ENCODE assay signal across 8 mouse cellular contexts in the genomic region with DNA sequence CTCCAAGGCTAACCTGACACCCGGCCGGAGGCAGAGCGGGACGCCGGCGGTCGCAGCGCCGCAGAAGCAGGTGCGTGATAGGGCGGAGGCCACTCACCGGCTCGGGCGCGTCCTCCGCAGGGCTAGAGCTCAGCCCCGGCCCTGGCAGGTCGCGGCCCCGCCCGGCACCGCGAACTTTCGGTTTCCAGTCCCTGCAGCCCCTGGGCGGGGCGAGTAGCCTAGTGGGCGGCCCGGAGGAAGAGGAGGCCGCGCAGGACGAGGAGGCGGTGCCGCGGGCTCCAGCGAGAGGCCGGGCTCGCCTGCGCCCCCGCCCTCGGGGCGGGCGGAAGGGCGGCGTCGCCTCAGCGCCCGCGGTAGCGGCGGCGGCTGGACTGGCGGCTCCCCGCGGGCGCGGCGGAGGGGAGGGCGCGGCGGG. TPM values are rescaled to one million over a fixed set of nuclear protein-coding genes. Genes with fewer than 3 reads are reported as not detected.
DNase-seq lines count a peak whose midpoint lies in the region; ATAC-seq and TF ChIP-seq lines count a peak whose summit lies in the region.

No protein-coding gene starts in this region.

- peak; percentile 95 for DNase-seq in G1E (ENCODE audit: low spot score)
- peak; percentile 92 for DNase-seq in cerebellum, adult 18-20 months
- peak; percentile 84 for DNase-seq in forelimb bud, embryonic 11.5 days (ENCODE audit: low read depth, low spot score)
- peak; percentile 76 to 88 for DNase-seq in layer of hippocampus, postnatal 10 days (ENCODE audit: low spot score in 2 of 2)
- DNase-seq in lung, postnatal 25 days (ENCODE audit: low spot score): peak; percentile 97
- DNase-seq in retina, adult 2 months (ENCODE audit: low read depth, low spot score): peak; percentile 69
- DNase-seq in thymus, postnatal 25 days: peak; percentile 95

- no peaks in the 10 kb centered on the region for H3K27me3 ChIP-seq in G1E (ENCODE audit: insufficient read depth, low read length)

- H3K4me1 ChIP-seq in G1E (ENCODE audit: insufficient read depth, low read depth, low read length): peaks cover 45% of the 10 kb centered on the region

- peaks cover 57% of the 10 kb centered on the region for H3K36me3 ChIP-seq in G1E (replicated peaks)

- TF ChIP-seq CTCF in G1E (IDR thresholded peaks at IDR 0.05; ENCODE audit: low read depth, low read length): no peak

- H3K4me3 ChIP-seq in G1E (ENCODE audit: low read depth, low read length): peak overlapping the region; percentile 89

- no peaks in the 10 kb centered on the region for H3K9me3 ChIP-seq in G1E (replicated peaks)

- ATAC-seq in G1E (ENCODE audit: extremely low read depth, insufficient number of reproducible peaks, low FRiP score, poor library complexity, severe bottlenecking): peak; percentile 72
- ATAC-seq in hematopoietic stem cell, adult 5-6 weeks (replicated peaks in 1 of 2; ENCODE audit: insufficient read depth in 1 of 2, low FRiP score in 2 of 2, low TSS enrichment in 1 of 2, low read depth in 1 of 2, poor library complexity in 2 of 2, severe bottlenecking in 2 of 2): peak; percentile 82 to 88

RNA-seq across cellular contexts. Expression of gene Znfx1, which starts 0.3 kb away (rescaled TPM):
- 9.6 and 21.6 TPM in 2 replicates for total RNA-seq in G1E (2014; fragmentation: Nextera tagmentation)
- 12.4 and 13.5 TPM in 2 replicates for total RNA-seq in G1E (2017)
- 3.0 and 4.1 TPM in 2 replicates for polyA plus RNA-seq in G1E (2012)
- 24.9 and 35.7 TPM in 2 replicates for total RNA-seq in hematopoietic stem cell, adult 5-6 weeks (2017)
- 10 to 100 TPM; 22.6 to 26.3 TPM for total RNA-seq in layer of hippocampus, postnatal 10 days (2021)

RNA-seq across cellular contexts. Expression of gene Ddx27, which starts 47.5 kb away (rescaled TPM):
- 67.3 and 80.6 TPM in 2 replicates for total RNA-seq in G1E (2014; fragmentation: Nextera tagmentation)
- 89.3 and 101 TPM in 2 replicates for total RNA-seq in G1E (2017)
- polyA plus RNA-seq in G1E (2012): 124 and 137 TPM in 2 replicates
- 89.6 and 120 TPM in 2 replicates for total RNA-seq in hematopoietic stem cell, adult 5-6 weeks (2017)
- 10 to 100 TPM; 34.8 to 36.1 TPM for total RNA-seq in layer of hippocampus, postnatal 10 days (2021)

Comparison
In these comparisons a context has a peak if more than half of its experiments do, and no peak if none do; other contexts are left out.
1. Peak in every context shown above with its lines: DNase-seq, ATAC-seq and H3K4me3 ChIP-seq.